Mouse (Mus musculus) embryonic facial prominence, embryonic 12.5 days (tissue): ENCODE measurements at regions not wholly inside any gene's neighbourhood (a gene's known extent, or its start where the extent isn't known, plus 50 kb on each side); places are given as distances from the start of the nearest gene placed in this dataset.

Experiments
- ATAC-seq: fragments of 200-750 bp; cut with Nextera tagmentation; 2 replicates; pipeline ENCODE4 v1.8.0; 2017; ENCODE audit not compliant: insufficient number of reproducible peaks, insufficient read depth, low FRiP score, low TSS enrichment
- H3K27ac ChIP-seq: fragments of 300-500 bp; sonication (generic); 2 replicates; pipeline ENCODE4 v1.5.1; 2016; ENCODE audit warnings: mild to moderate bottlenecking
- H3K27me3 ChIP-seq: fragments of 300-500 bp; sonication (generic); 2 replicates; pipeline ENCODE4 v1.6.1; 2016; ENCODE audit warnings: mild to moderate bottlenecking, moderate library complexity
- H3K36me3 ChIP-seq: fragments of 300-500 bp; sonication (generic); 2 replicates; pipeline ENCODE4 v1.6.1; 2016; ENCODE audit warnings: mild to moderate bottlenecking
- H3K4me1 ChIP-seq: fragments of 300-500 bp; sonication (generic); 2 replicates; pipeline ENCODE4 v1.6.1; 2016
- H3K4me2 ChIP-seq: fragments of 300-500 bp; sonication (generic); replicated peaks from 2 replicates; pipeline ENCODE4 v1.6.1; 2016; ENCODE audit warnings: mild to moderate bottlenecking, moderate library complexity
- H3K4me3 ChIP-seq: fragments of 300-500 bp; sonication (generic); 2 replicates; pipeline ENCODE4 v1.5.1; 2016; ENCODE audit warnings: mild to moderate bottlenecking
- H3K9ac ChIP-seq: fragments of 300-500 bp; sonication (generic); 2 replicates; pipeline ENCODE4 v1.6.1; 2016; ENCODE audit warnings: mild to moderate bottlenecking, moderate library complexity
- H3K9me3 ChIP-seq: fragments of 300-500 bp; sonication (generic); 2 replicates; pipeline ENCODE4 v1.6.1; 2016; ENCODE audit warnings: mild to moderate bottlenecking, moderate library complexity
- WGBS: fragments of 180-500 bp; shearing (Covaris S2); methylation state at CpG from one replicate; pipeline ENCODE4 v1.1.7; 2016; 5-methylcytosine and 5-hydroxymethylcytosine counted together

DNA sequence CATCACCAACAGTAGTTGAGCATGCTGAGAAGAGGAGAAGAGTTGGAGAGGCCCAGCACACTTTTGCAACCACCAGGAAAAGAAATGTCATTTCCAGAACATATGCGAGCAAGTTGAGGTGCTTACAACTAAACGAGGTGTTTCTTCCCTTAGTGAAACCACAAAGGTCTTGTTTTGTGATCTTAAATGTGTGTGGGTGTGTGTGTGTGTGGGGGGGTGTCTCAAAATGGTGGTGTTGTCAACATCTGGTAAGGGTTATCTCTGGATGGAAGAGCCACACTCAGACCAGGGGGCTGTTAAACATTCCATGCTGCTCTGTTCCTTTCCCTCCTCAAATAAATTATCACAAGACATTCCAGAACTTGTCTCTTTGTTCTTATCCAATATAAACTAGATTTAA is 656.0 kb upstream of the Cdh5 start:
- Histone ChIP-seq H3K4me3 (no peak overlapping the region), H3K27me3 (no peaks in the 10 kb centered on the region), H3K36me3 (no peaks in the 10 kb centered on the region), H3K27ac (no peak overlapping the region), H3K9me3 (no peaks in the 10 kb centered on the region), H3K4me1 (peaks cover 9% of the 10 kb centered on the region), H3K4me2 (no peak overlapping the region), H3K9ac (no peak overlapping the region)
- ATAC-seq: no peak
- 69% methylated on average over 2 of the region's 2 CpGs for WGBS

DNA sequence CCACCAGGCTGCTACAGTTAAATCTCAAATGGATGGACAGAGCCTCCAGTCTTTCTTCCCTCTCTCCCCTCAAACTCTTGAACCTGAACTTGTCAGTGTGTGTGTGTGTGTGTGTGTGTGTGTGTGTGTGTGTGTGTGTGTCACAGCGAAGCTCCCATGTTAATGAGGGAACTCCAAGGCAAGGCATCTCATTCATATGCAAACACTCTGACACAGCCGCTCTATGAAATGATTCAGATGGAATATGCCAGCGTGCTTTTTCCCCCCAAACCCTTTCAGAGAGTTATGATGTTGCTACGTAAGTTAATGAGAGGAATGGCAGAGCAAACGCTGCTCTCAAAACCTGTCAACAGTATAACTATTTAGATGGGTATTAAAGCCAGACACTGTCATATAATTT is 653.5 kb upstream of the Cdh5 start:
- no peak for ATAC-seq
- H3K4me3 ChIP-seq: no peak overlapping the region

DNA sequence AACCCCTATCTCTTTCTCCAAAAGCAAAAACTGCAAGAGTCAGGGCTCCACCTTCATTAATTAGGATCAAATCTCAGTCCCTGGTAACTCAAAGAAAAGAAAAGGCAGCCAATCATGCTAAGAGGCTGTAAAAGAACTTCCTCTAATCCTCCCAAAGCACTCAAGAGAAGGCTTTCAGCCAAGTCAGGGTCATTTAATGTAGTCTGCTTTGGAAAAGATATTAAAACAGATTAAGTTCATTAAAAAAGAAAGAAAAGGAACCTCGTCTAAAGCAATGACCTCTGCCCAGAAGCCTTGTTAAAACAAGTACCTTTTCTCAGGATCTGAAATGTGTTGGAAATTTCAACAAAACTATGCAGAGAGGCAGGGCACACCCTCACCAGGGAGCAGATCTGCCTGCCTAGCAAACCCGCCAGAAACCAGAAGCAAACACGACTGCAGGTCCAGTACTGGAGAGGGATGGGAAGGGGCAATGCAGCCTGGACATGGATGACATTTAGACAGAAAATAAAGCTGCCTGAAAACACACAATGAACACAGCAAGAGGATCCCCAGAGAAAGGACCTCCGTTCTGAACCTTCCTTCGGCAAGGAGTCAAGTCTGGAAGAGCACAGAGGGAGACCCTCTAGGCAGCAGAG is 649.9 kb upstream of the Cdh5 start:
- Histone ChIP-seq H3K4me1 (0 out of 2 replicates have a peak, but pooled peaks cover 7% of the 10 kb centered on the region), H3K4me3 (no peak overlapping the region), H3K4me2 (no peak overlapping the region), H3K9ac (no peak overlapping the region), H3K9me3 (no peaks in the 10 kb centered on the region), H3K27me3 (no peaks in the 10 kb centered on the region), H3K27ac (peak overlapping the region; percentile 64), H3K36me3 (no peaks in the 10 kb centered on the region)
- 40% methylated on average over 5 of the region's 5 CpGs for WGBS
- ATAC-seq: no peak

More for the DNA sequence above, 653.5 kb upstream of the Cdh5 start:
- Histone ChIP-seq H3K27ac (no peak overlapping the region), H3K4me1 (peaks cover 9% of the 10 kb centered on the region; the same call in 1 of the 2 replicates), H3K4me2 (no peak overlapping the region), H3K27me3 (no peaks in the 10 kb centered on the region), H3K9me3 (no peaks in the 10 kb centered on the region), H3K9ac (no peak overlapping the region), H3K36me3 (no peaks in the 10 kb centered on the region)
- WGBS: 77% methylated on average over 5 of the region's 5 CpGs

DNA sequence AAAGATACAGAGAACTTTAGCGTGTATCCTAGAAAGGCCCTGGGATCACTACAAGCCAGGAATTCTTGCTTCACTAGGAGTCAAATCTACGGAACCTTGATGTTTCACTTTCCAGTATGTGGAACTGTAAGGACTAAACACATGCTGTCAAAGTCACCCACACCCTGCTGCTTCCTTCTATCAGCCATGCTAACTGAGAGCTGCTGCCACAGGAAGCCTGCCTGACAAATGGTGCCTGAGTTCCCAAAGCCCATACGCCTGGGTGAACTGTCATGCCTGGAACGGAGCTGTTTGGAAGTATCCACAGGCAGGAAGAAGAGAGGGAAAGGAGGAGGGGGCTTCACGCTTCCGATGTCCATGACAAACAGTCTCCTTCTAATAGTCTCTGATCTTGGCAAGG is 644.2 kb upstream of the Cdh5 start:
- Histone ChIP-seq H3K36me3 (no peaks in the 10 kb centered on the region), H3K4me3 (no peak overlapping the region), H3K4me1 (0 out of 2 replicates have a peak, but pooled peaks cover 3% of the 10 kb centered on the region), H3K9ac (no peak overlapping the region), H3K27me3 (no peaks in the 10 kb centered on the region), H3K4me2 (no peak overlapping the region), H3K9me3 (no peaks in the 10 kb centered on the region), H3K27ac (no peak overlapping the region)
- no peak for ATAC-seq
- WGBS: 72% methylated on average over 6 of the region's 6 CpGs

DNA sequence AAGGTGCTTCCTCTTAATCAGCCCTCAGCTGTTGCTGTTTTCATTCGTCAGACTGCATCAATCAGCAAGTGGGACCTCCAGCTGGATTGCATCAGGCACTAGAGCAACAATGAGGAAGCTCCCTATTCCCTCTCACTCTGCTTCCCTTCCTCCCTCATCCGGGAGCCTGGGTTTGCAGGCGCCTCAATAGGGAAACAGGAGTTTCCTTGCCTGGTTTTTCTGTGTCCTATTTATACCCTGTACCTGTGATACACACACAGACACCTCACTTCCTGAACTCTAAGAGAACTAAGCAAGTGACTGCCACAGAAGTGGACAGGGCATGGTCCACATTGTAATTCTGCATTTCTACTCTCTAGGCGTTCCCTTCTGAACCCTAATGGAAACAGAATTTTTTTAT is 637.9 kb upstream of the Cdh5 start:
- Histone ChIP-seq H3K4me1 (peaks cover 5% of the 10 kb centered on the region; the same call in 1 of the 2 replicates), H3K27me3 (no peaks in the 10 kb centered on the region), H3K27ac (no peak overlapping the region), H3K9ac (no peak overlapping the region), H3K4me3 (no peak overlapping the region), H3K4me2 (no peak overlapping the region), H3K9me3 (no peaks in the 10 kb centered on the region), H3K36me3 (no peaks in the 10 kb centered on the region)
- ATAC-seq: no peak
- 42% methylated on average over 4 of the region's 4 CpGs for WGBS

DNA sequence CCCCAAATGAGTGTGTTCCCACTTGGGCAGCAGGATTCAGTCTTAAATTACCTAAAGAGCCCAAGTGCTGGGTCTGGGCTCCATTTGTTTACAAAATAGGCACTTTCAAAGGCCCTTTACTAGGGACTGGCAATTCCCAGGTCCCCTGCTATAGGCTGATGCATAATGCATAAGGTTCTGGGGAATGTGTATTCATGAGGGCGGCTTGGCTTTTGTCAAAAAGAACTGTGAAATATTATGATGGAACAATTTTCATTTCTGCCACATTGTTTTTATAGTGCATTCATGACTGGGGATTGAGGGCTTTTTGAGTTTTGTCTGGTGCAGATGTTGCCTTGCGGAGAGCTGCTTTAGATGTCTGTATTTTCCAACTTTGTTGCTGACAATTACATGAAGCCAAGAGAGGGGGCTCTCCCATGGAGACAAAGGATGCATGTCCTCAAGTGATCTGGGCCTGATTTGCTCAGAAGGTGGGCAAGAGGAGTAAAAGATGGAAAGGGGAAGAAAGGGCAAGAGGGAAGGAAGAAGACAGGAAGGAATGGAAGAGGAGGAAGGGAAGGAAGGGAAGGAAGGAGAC is 636.6 kb upstream of the Cdh5 start:
- WGBS: 61% methylated on average over 2 of the region's 2 CpGs
- no peak for ATAC-seq
- Histone ChIP-seq H3K27ac (peak overlapping the region; percentile 50; the same call in 1 of the 2 replicates), H3K4me2 (no peak overlapping the region), H3K9me3 (no peaks in the 10 kb centered on the region), H3K9ac (no peak overlapping the region), H3K4me3 (no peak overlapping the region), H3K4me1 (peaks cover 5% of the 10 kb centered on the region; the same call in 1 of the 2 replicates), H3K27me3 (no peaks in the 10 kb centered on the region), H3K36me3 (no peaks in the 10 kb centered on the region)

DNA sequence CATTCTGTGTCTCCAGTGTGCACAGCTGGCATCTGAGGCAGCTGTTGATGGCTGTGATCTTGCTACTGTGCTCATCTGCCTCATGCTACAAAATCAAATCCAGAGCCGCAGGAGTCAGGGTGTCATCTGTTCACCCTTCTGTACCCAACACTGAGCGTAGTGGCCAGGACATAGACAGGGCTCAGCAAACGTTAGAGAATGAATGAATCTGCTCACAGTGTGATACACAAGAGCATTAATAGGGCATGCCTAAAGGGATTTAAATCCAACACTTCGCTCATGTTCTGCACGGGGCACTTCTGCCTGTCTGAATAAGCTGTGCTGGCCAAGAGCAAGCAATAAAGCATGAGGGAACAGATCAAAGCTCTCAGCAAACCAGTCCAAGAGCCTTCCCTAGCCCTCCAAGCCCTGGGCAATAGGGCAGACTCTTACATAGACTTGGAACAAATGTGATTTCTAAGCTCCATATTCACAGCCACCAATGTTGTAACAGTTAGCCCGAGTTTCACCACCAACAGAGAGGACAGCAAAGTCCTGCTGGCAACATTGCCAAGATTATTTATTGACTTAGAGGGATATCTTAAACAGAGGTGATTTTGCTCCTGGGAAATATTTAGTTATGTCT is 633.8 kb upstream of the Cdh5 start:
- Histone ChIP-seq H3K27ac (no peak overlapping the region), H3K4me3 (no peak overlapping the region), H3K9me3 (no peaks in the 10 kb centered on the region), H3K4me2 (no peak overlapping the region), H3K9ac (no peak overlapping the region), H3K27me3 (no peaks in the 10 kb centered on the region), H3K4me1 (peaks cover 11% of the 10 kb centered on the region), H3K36me3 (no peaks in the 10 kb centered on the region)
- no peak for ATAC-seq
- WGBS: 66% methylated on average over 6 of the region's 6 CpGs

DNA sequence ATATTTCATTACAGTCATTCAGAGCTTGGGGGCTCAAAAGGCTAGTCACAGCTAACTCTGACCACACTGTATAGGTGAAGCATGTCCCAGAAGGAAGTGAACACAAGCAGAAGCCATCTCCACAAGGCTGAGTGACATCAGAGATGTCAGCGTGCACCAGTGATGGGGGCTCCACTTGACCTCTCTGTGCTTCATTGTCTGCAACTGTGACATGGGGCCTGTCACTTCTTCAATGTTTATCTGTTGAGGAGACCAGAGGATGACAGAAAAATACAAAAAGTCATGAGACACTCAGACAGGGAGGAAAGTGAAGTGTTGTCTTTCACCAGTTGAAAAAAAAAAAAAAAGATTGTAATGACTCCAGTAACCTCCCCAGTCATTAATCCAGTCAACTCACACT is 632.4 kb upstream of the Cdh5 start:
- Histone ChIP-seq H3K9ac (no peak overlapping the region), H3K4me2 (no peak overlapping the region), H3K4me1 (peaks cover 11% of the 10 kb centered on the region), H3K27ac (no peak overlapping the region), H3K36me3 (no peaks in the 10 kb centered on the region), H3K27me3 (no peaks in the 10 kb centered on the region), H3K4me3 (no peak overlapping the region), H3K9me3 (no peaks in the 10 kb centered on the region)
- WGBS: 68% methylated on average over 1 of the region's 1 CpGs
- ATAC-seq: no peak

DNA sequence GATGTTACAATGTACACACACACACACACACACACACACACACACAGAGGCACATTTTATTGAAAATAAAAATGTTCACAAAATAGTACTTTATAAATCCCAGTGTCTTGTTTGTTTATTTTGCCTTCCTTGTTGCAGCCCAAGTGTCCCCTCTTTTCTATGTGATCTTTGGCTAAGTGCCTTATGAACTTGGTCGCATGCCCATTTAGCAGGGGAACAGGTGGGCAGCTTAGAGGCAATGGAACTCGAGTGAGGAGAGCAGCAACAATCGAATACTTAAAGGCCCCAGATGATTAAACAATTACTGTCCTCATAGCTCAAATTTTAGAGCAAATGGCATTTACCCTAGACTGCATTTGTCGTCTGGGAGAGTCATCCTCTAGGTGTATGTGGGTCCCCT is 631.1 kb upstream of the Cdh5 start:
- Histone ChIP-seq H3K27me3 (no peaks in the 10 kb centered on the region), H3K36me3 (no peaks in the 10 kb centered on the region), H3K4me1 (peaks cover 6% of the 10 kb centered on the region; the same call in 1 of the 2 replicates), H3K4me2 (no peak overlapping the region), H3K9me3 (no peaks in the 10 kb centered on the region), H3K9ac (no peak overlapping the region), H3K27ac (no peak overlapping the region), H3K4me3 (no peak overlapping the region)
- ATAC-seq: no peak
- WGBS: 47% methylated on average over 4 of the region's 4 CpGs

DNA sequence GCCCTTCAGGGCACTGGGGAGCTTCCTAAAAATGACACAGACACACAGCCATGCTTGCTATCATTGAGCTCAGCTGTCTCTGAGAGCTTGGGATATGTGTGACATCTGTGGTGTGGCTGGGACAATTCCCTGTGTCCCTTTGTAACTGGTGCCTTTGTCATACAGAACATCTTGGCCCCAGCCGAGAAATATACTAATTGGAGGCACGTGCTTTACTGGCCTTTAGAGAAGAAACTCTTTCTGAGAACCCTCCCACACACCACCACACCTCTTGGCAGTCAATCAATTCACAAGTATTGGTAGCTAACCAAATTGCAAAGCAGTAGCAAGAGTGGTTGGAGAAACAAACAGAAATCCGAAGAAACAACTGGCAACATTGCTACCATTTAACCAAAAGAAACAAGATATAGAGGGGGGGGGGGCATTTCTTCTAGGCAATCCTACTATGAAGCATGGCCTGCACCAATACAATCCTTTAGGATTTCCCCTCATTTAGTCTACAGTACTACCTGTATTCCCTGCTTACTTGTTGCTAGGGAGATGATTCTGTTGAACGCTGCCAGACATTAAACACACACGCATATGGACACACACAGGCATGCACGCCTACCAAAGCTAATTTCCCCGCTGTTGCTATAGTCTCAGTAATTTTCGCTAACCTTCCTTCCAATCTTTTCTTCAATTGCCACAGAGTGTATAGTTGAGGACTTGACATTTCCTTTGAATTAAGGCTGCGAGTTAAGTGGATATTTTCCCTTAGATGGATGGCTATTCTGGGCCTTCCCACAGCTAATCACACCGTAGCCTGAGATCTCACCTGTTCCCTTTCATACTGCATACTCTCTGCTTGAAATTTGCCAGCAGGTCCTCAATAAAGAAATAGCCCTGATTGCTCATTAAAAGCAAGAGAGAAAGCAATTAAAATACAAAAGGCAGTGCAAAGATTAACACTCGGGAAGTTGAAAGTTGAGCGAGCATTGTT is 625.3 kb upstream of the Cdh5 start:
- no peak for ATAC-seq
- no peak overlapping the region for H3K4me2 ChIP-seq
- H3K4me3 ChIP-seq: no peak overlapping the region
- no peaks in the 10 kb centered on the region for H3K27me3 ChIP-seq
- H3K4me1 ChIP-seq: no peaks in the 10 kb centered on the region
- no peak overlapping the region for H3K27ac ChIP-seq
- no peaks in the 10 kb centered on the region for H3K36me3 ChIP-seq
- 75% methylated on average over 12 of the region's 12 CpGs for WGBS
- no peaks in the 10 kb centered on the region for H3K9me3 ChIP-seq
- no peak overlapping the region for H3K9ac ChIP-seq

DNA sequence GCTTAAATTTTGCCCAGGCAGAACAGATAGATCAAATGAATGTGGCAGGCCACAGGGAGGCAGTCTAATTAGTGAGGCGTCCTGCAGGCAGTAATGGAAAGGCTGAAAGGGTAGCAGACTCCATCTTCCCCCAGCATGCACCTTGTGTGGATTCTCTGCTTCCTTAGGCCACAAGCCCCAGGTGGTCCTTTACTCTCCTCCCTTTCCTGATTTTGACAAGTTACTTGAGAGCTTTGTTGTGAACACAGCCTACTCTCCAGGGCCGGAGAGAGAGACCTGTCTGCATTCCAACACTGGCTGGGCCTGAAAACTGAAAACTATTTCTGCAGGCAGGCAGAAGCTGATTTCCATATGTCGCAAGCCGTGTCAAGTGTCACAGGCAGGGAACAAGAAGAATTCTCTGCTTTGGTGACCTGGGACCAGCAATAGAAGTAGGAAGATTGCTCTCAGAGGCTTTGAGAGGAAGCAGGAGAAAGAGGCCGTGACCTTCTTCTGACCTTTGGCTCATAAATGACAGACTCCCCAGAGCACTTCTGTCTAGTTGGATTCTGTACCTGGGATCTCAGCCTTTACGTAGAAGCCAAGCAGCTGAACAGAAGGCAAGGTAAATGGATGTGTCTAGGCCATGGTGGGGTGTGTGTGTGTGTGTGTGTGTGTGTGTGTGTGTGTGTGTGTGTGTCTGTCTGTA is 619.2 kb upstream of the Cdh5 start:
- ATAC-seq: peak; percentile 28; the same call in 1 of the 2 replicates
- no peak overlapping the region for H3K4me3 ChIP-seq
- H3K4me1 ChIP-seq: peaks cover 9% of the 10 kb centered on the region
- H3K9ac ChIP-seq: no peak overlapping the region
- WGBS: 7% methylated on average over 6 of the region's 6 CpGs
- H3K27ac ChIP-seq: peak overlapping the region; percentile 69
- no peaks in the 10 kb centered on the region for H3K27me3 ChIP-seq
- H3K36me3 ChIP-seq: no peaks in the 10 kb centered on the region
- H3K9me3 ChIP-seq: no peaks in the 10 kb centered on the region
- no peak overlapping the region for H3K4me2 ChIP-seq
